Mouse (Mus musculus) brain, adult 2 months (tissue): ENCODE measurements around the gene Lsm6.

Experiments used
- DNase-seq: peaks from one replicate; pipeline ENCODE4 v3.0.0; 2011; ENCODE audit warnings: low read depth, low spot score

The Lsm6 gene

DNA sequence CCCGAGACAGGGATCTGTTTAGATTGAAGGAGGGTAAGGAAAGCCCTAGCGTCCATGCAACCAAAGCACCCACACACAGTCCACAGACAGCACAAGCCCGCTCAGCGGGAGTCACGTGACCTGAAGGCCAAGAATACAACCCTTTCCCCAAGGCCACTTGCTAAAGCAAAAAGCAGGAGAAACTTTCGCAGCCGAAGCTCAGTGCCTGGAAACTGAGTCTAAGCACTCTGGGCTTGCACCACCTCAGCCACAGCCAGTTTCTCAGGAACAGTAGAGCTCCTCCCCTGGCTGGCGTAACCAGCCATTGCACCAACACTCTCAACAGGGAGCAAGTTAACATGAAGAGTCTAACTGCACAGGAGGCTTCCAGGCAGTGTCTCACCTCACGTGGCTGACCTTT is 13.7 kb downstream of the Lsm6 start:
- no peak for DNase-seq

DNA sequence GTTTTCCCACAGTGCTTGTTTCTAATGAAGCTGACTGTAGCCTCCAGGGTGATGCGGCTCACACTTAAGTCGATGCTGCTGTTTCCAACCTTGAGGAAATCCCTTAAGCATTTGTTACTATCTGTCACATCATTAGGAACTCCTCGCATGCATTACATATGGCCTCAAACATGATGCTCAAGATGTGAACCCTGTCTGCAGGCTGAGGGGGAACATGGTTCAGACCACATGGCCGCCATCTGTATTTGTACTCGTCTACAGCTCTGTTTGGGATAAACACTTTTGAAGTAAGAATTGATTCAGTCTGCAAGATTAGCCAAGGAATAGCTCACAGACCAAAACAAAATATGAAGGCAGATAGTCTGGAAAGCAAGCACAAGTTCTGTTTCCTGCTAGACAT is 14.9 kb downstream of the Lsm6 start:
- DNase-seq = no peak

DNA sequence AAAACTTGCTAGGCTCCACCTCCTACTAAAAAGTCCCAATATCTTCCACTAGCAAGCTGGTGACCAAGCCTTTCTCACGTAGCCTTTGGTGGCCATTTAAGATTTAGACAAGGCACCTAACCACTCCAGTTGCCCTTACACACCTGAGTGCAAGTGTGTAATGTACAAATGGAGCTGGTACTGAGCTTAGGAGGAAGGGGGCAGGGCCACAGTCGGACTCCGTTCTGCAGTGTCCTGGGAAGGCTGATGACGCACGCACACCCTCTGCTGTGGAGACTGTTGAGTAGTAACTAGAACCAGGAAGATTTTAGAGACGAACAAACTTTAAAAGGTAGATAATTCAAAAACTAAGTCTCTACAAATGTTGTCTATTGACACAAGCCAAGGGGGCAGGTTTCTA is 19.7 kb downstream of the Lsm6 start:
- no peak for DNase-seq

DNA sequence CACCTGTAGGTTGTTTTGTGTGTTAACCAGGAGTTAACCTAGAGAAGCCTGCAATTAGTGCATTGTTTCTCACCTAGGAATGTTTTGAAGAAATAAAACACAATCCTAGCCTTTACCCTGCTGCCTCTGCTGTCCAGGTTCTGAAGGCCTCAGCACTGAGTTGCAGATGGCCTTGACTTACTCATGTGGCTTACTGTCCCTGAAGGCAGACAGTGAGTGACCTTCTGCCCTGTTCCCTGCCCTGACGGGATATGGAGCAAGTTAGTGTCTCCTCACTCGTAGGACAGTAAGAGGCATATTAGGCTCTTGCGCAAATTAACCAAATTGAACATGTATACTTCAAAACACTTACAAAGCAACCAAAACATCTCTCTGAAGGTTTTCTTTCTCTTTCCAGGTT is 22.3 kb downstream of the Lsm6 start:
- DNase-seq = no peak

DNA sequence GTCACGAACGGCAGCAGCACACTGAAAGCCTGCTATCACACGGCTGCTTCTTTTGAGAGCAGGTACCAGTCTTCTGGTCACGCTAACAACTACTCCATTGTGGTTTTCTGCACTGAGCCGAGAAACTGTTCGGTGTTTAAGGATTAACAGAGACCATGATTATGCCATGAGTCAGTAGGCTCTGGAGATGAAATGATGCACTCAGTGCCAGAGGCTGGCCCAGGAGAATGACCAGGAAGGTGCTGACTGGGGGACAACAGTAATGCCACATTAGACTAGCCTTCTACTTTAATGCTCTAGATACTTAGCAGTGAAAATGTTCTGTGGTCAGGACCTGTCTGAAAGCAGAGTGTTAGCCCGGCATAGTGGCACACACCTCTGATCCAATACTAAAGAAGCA is 23.0 kb downstream of the Lsm6 start:
- DNase-seq = no peak

DNA sequence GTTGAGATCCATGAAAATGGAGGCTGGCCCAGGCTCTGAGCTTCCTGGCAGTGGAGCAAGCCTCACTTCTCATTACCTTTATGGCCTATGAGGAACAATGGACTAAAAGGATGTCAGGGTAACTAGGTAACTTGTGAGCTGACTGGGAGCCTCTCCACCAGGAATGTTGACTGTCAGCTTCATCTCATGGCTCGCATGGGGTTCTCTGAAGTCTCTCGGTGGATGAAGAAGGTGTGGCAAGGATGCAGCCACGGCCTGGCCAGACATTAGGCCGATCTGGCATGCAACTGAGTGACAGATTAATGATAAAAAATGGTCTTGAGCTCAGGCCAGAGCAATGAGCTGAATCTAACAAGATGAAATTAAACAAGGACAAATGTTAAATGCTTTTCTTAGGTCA is 27.7 kb downstream of the Lsm6 start:
- no peak for DNase-seq

DNA sequence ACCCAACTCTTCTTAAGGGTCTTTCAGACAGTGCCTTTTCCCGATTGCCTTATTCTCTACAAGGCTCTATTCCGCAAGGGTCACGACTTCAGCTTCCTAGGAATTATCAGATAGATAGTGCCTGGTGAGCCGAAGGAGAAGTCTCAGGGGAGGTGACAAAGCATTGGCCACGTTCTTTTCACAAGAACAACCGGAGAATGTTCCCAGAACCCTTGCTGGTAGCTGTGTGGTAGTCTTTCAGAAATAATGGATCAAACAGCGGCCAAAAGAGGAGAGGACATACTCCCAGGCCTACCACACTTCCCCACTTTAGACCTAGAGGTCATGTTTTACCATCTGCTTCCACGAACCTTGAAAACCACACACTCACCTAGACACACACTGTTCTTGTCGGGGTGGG is 44.1 kb downstream of the Lsm6 start:
- DNase-seq = no peak

DNA sequence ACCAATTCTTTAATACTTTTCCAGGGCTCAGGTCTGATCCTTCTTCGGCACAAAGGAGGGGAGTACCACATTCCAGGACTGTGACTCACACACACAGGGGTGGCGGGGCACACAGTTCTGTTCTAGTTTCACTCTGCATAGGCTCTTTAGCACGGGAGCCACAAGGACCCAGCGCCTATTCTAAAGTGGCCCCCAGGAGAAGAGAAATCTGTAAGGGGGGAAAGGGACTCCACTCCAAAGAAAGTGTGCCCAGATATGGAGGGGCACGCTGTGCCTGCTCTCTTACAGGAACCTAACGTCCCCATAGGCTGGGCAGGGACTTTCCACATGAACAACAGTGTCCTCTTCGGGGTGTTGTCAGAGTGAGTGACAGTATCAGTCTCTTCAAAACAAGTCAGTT is 49.7 kb downstream of the Lsm6 start:
- no peak for DNase-seq

DNA sequence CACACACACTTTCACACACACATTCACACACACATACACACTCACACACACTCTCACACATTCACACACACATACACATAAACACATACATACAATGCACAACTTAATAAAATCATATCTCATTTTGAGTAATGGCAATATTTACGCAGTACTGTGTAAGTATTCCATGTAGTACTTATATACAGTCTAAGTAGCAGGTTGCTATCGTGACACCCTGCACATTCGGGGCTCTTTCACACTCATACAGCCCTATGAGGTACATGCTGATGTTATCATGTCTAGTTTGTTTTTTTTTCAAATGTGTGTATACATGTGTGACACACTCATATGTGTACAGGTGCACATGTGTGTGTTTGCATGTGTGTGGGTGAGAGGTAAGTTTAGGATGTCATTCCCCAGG is 50.4 kb downstream of the Lsm6 start:
- DNase-seq = no peak

DNA sequence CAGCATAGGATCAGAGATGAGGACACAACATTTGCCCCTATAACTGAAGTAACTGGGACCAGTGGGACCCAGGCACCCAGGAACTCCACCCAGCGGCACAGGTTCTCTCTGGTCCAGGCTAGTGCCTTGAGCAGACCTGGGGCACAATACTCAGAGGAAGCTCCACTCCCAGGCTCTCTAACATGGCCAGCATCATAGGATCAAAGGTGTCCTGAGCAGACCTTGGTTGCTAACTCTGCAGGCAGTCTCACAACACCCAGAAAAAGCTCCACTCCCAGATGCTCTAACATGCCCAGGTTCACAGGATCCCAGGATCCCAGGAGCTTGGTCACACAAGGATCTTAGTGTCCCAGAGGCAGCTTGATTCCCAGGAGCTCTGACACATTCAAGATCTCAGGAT is 55.4 kb downstream of the Lsm6 start:
- DNase-seq = no peak

DNA sequence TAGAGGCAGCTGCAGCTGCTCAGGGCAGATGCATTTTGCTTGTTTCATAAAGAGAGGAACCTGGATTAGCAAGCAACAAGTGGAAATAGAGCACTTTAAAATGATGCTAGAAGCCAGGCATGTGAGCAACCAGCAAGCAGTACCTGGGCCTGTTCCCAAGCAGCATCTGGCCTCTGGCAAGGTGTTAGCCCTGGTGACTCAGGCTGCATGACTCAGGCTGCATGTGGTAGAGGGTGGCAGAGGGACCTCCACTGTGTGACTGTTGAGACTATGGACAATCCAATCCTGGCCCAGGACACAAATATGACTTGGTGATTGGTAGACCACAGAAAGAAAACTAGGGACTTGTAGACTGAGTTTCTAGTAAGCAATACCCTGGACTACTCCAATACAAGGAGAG is 56.0 kb downstream of the Lsm6 start:
- DNase-seq = no peak

DNA sequence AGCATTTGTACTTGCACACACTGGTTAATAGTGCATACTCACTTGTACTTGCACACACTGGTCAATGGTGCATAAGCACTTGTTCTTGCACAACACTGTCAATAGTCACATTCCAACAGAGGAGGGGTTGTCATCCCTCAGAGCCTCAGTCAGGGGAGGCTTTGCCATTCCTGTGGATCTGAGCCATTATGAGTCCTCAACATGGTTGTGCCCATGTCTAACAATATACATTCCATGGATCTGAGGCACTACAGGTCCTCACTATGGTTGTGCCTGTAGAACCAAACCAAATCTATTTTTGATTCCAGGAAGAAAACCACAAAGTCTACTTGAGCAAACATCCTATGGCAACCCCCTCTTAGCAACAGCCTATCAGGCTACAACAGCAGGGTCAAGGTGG is 61.8 kb downstream of the Lsm6 start:
- no peak for DNase-seq

DNA sequence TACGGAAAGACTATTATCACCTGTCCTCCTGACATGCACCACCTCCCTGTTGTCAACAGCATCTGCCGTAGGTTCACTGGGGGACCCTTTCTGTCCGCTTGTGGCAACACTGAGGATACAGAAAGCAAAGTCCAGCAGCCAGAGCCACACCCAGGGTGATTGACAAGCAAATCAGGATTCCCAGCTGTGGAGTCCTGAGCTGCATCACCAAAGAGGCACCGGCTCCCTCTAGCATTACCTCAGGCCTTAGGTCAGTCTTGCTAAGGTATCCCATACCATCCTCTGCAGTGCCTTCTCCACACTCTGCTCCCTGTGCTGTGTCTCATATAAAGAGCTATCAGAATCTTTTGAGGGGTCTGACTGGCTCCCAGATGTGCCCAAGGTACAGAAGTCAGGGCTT is 66.0 kb downstream of the Lsm6 start:
- no peak for DNase-seq
